Mouse (Mus musculus): Measurements from ENCODE around the gene Tmem87a. TPM values are rescaled to one million over a fixed set of nuclear protein-coding genes. Genes with fewer than 3 reads are reported as not detected.

Gene Tmem87a
- 6.0 and 10.6 TPM in 2 replicates for polyA plus RNA-seq (2014; fragmentation: Nextera tagmentation; extraction: Ambion mirVana)

DNA sequence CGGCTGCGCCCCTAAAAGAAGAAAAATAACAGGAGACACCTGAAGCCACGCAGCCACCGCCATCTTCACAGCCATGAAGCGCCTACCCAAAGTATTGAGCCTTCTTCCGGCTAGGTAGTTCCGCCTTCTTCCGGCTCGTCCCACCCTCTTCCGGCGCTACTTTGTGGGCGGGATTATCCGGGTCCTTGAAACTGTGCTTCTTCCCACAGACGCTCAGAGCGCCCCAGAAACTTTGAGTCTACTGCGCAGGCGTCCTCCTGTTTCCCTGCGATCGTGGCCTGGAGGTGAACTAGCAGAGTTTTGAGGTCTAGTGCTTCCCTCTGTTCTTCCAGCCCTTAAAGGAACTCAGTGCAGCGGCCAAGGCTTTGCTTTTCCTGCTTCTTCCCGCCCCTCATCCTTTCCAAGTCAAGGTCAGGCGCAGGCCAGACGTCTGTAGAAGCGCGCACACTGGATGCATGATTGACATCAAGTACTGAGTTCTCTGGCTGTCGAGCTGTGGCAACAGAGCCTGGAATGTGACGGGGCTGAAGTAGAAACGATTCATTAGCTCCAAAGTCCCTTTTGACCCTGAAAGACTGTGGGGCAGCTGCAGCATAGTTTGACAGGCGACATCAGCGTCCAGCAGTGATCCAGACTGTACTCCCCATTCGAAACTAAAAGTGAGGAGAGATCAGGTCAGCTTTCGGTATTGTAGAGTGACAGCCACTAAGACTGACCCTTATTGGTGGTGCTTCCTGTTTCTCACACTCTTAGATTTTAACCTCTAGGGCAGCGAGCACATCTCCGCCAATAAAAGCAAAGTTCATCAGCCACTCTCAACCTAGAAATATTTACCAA lies at the start of gene Tmem87a:
Gene Tmem87a, minus strand, starts transcription at position 128 of the 837 bp plus-strand sequence.
- WGBS, result 2% methylated on average over 34 of the region's 34 CpGs
- Histone ChIP-seq H3K36me3 (ENCODE audit: control insufficient read depth, insufficient read depth, low read length) (no peaks in the 10 kb centered on the region), H3K4me1 (replicated peaks; ENCODE audit: control insufficient read depth, insufficient read depth, low read length) (0 out of 2 replicates have a peak, but pooled peaks cover 2% of the 10 kb centered on the region), H3K4me2 (ENCODE audit: low read depth, low read length, severe bottlenecking) (peak within 1 kb of the TSS; percentile 68), H3K9me3 (ENCODE audit: control insufficient read depth, low read length) (no peaks in the 10 kb centered on the region), H3K27ac (ENCODE audit: low read depth, low read length) (peak within 1 kb of the TSS; percentile 81), H3K4me3 (ENCODE audit: low read depth, low read length) (peak within 1 kb of the TSS; percentile 78), H3K27me3 (ENCODE audit: control insufficient read depth, insufficient read depth, low read length) (no peaks in the 10 kb centered on the region), H3K9ac (ENCODE audit: low read length) (peak within 1 kb of the TSS; percentile 66)
- ATAC-seq (replicated peaks; ENCODE audit: low FRiP score) (peak; percentile 98), DNase-seq (ENCODE audit: low spot score) (peak; percentile 95)

DNA sequence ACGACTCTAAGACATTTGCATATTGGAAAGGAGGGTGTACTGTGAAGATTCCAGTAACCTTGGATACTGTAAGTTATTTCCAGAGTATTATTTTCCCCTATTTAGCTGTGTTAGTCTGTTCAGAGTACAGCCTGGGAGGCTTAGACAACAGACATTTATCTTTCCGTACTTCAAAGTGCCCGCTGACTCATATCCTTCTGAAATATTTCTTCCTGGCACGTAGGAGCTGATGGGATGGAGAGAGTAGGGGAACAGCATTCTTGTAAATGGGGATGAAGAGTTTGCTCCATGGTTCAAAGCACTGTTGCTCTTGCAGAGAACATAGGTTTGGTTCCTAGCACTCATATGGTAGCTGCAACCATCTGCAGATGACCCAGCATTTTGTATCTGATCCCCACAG lies 48.7 kb upstream of the Tmem87a start:
- no peaks in the 10 kb centered on the region for H3K36me3 ChIP-seq (ENCODE audit: control insufficient read depth, insufficient read depth, low read length)
- ATAC-seq (replicated peaks; ENCODE audit: low FRiP score) (no peak), DNase-seq (ENCODE audit: low spot score) (no peak)
- H3K9me3 ChIP-seq (ENCODE audit: control insufficient read depth, low read length), result no peaks in the 10 kb centered on the region; the same call in 1 of the 2 replicates
- H3K4me2 ChIP-seq (ENCODE audit: low read depth, low read length, severe bottlenecking), result no peak overlapping the region
- no peak overlapping the region for H3K9ac ChIP-seq (ENCODE audit: low read length)
- no peaks in the 10 kb centered on the region for H3K27me3 ChIP-seq (ENCODE audit: control insufficient read depth, insufficient read depth, low read length)
- WGBS, result 96% methylated on average over 4 of the region's 4 CpGs
- no peak overlapping the region for H3K27ac ChIP-seq (ENCODE audit: low read depth, low read length)
- H3K4me3 ChIP-seq (ENCODE audit: low read depth, low read length), result no peak overlapping the region
- no peaks in the 10 kb centered on the region for H3K4me1 ChIP-seq (replicated peaks; ENCODE audit: control insufficient read depth, insufficient read depth, low read length)

DNA sequence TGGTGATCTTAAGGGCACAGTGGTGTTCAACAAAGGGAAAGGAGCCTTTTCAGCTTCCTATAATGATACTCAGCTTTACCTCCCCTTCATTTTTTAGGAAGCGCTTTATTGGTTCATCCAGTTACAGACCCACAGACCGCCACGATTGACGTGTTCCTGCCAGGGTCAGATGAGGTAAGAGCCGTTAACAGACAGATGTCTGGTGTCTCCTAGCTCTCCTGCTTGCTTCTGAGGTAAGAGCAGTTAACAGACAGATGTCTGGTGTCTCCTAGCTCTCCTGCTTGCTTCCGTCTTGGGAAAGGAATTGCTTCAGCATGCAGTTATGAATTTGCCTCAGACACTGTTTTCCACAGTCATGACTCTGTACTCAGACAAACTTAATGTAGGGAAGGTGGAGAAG lies 46.8 kb upstream of the Tmem87a start:
- Histone ChIP-seq H3K27ac (ENCODE audit: low read depth, low read length) (no peak overlapping the region), H3K36me3 (ENCODE audit: control insufficient read depth, insufficient read depth, low read length) (no peaks in the 10 kb centered on the region), H3K27me3 (ENCODE audit: control insufficient read depth, insufficient read depth, low read length) (no peaks in the 10 kb centered on the region), H3K4me3 (ENCODE audit: low read depth, low read length) (no peak overlapping the region), H3K4me1 (replicated peaks; ENCODE audit: control insufficient read depth, insufficient read depth, low read length) (no peaks in the 10 kb centered on the region), H3K9ac (ENCODE audit: low read length) (no peak overlapping the region), H3K9me3 (ENCODE audit: control insufficient read depth, low read length) (no peaks in the 10 kb centered on the region; the same call in 1 of the 2 replicates), H3K4me2 (ENCODE audit: low read depth, low read length, severe bottlenecking) (no peak overlapping the region)
- WGBS, result 67% methylated on average over 6 of the region's 6 CpGs
- DNase-seq (ENCODE audit: low spot score) (no peak), ATAC-seq (replicated peaks; ENCODE audit: low FRiP score) (no peak)

DNA sequence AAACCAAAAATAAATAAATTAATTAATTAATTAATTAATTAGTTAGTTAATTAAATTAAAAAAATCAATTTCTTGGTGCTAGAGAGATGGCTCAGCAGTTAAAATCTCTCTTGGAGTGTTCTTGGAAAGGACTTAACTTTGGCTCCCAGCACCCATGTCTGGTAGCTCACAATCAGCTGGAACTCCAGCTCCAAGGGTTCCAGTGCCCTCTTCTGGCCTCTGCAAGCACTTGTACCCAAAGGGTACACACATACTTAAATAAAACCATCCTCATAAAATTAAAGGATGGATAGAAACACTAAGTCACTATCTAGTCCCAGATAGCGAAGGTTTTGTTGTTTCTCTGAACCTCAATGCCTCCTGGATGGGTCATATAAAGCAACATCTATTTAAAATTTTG lies 43.4 kb upstream of the Tmem87a start:
- H3K27ac ChIP-seq (ENCODE audit: low read depth, low read length), result no peak overlapping the region
- DNase-seq (ENCODE audit: low spot score) (no peak), ATAC-seq (replicated peaks; ENCODE audit: low FRiP score) (no peak)
- H3K36me3 ChIP-seq (ENCODE audit: control insufficient read depth, insufficient read depth, low read length), result no peaks in the 10 kb centered on the region
- no peaks in the 10 kb centered on the region for H3K27me3 ChIP-seq (ENCODE audit: control insufficient read depth, insufficient read depth, low read length)
- no peaks in the 10 kb centered on the region for H3K4me1 ChIP-seq (replicated peaks; ENCODE audit: control insufficient read depth, insufficient read depth, low read length)
- 91% methylated on average over 1 of the region's 1 CpGs for WGBS
- no peak overlapping the region for H3K4me3 ChIP-seq (ENCODE audit: low read depth, low read length)
- no peaks in the 10 kb centered on the region for H3K9me3 ChIP-seq (ENCODE audit: control insufficient read depth, low read length)
- H3K9ac ChIP-seq (ENCODE audit: low read length), result no peak overlapping the region
- H3K4me2 ChIP-seq (ENCODE audit: low read depth, low read length, severe bottlenecking), result no peak overlapping the region

DNA sequence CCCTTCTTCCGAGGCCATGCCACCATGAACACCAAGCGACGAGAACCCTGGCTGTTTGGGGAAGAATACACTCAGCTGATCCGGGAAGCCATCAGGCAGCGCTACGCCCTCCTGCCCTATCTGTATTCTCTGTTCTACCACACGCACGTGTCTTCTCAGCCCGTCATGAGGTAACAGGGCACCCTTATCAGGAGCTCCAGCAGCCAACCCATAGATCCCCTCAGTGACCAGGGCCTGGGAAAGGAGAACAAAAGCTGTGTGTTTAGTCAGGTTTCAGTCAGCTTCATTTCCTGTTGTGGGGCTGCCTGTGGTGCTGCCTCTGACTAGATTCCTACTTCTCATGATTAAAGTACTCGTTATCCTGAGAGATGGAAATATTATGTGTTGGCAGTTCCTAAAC lies 42.5 kb upstream of the Tmem87a start:
- ATAC-seq (replicated peaks; ENCODE audit: low FRiP score), result no peak
- no peaks in the 10 kb centered on the region for H3K9me3 ChIP-seq (ENCODE audit: control insufficient read depth, low read length)
- H3K4me1 ChIP-seq (replicated peaks; ENCODE audit: control insufficient read depth, insufficient read depth, low read length), result no peaks in the 10 kb centered on the region
- 84% methylated on average over 10 of the region's 10 CpGs for whole genome bisulfite sequencing
- H3K36me3 ChIP-seq (ENCODE audit: control insufficient read depth, insufficient read depth, low read length), result no peaks in the 10 kb centered on the region
- H3K27me3 ChIP-seq (ENCODE audit: control insufficient read depth, insufficient read depth, low read length), result no peaks in the 10 kb centered on the region
- no peak overlapping the region for H3K27ac ChIP-seq (ENCODE audit: low read depth, low read length)
- H3K4me2 ChIP-seq (ENCODE audit: low read depth, low read length, severe bottlenecking), result no peak overlapping the region
- H3K9ac ChIP-seq (ENCODE audit: low read length), result no peak overlapping the region
- no peak for DNase-seq (ENCODE audit: low spot score)
- no peak overlapping the region for H3K4me3 ChIP-seq (ENCODE audit: low read depth, low read length)

DNA sequence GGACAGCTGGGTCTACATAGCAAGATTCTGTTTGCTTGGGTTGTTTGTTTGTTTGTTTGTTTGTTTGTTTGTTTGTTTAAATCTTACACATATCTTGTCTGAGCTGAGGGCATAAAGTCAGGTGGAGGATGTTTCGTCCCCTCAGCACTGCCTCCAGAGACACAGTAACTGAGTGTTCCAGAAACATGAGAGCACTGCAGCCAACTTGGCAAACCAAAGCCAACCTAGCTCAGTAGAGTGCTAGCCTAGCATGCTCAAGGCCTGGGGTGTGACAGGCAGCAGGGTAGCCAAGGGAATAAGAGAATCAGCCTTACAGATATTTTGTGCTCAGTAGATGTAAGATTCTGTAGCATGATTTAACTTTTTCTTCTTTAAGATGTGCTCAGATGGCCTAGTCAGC lies 40.6 kb upstream of the Tmem87a start:
- Histone ChIP-seq H3K9ac (ENCODE audit: low read length) (no peak overlapping the region), H3K27ac (ENCODE audit: low read depth, low read length) (no peak overlapping the region), H3K4me3 (ENCODE audit: low read depth, low read length) (no peak overlapping the region), H3K4me1 (replicated peaks; ENCODE audit: control insufficient read depth, insufficient read depth, low read length) (no peaks in the 10 kb centered on the region), H3K9me3 (ENCODE audit: control insufficient read depth, low read length) (no peaks in the 10 kb centered on the region), H3K27me3 (ENCODE audit: control insufficient read depth, insufficient read depth, low read length) (no peaks in the 10 kb centered on the region), H3K4me2 (ENCODE audit: low read depth, low read length, severe bottlenecking) (no peak overlapping the region), H3K36me3 (ENCODE audit: control insufficient read depth, insufficient read depth, low read length) (no peaks in the 10 kb centered on the region)
- no peak for DNase-seq (ENCODE audit: low spot score)
- WGBS, result 85% methylated on average over 1 of the region's 1 CpGs
- no peak for ATAC-seq (replicated peaks; ENCODE audit: low FRiP score)

DNA sequence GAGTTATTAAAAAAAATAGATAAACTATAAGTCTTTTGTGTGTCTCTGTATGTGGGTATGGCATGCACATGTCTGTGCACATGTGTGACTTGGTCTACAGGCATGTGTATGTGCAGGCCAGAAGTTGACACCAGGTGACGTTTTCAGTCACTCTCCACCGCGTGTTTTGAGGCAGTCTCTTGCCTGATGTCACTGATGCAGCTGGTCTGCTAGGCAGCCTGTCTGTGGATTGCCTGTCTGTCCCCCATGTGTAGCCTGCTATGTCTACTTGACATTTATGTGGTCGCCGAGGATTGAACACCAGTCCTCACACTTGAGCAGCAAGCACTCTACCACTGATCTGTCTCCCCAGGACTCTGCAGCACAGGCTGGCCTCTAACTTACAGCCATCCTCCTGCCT lies 20.5 kb upstream of the Tmem87a start:
- 92% methylated on average over 5 of the region's 5 CpGs for WGBS
- Histone ChIP-seq H3K27ac (ENCODE audit: low read depth, low read length) (no peak overlapping the region), H3K4me1 (replicated peaks; ENCODE audit: control insufficient read depth, insufficient read depth, low read length) (no peaks in the 10 kb centered on the region), H3K4me2 (ENCODE audit: low read depth, low read length, severe bottlenecking) (no peak overlapping the region), H3K36me3 (ENCODE audit: control insufficient read depth, insufficient read depth, low read length) (no peaks in the 10 kb centered on the region), H3K9ac (ENCODE audit: low read length) (no peak overlapping the region), H3K27me3 (ENCODE audit: control insufficient read depth, insufficient read depth, low read length) (no peaks in the 10 kb centered on the region), H3K9me3 (ENCODE audit: control insufficient read depth, low read length) (no peaks in the 10 kb centered on the region), H3K4me3 (ENCODE audit: low read depth, low read length) (no peak overlapping the region)
- DNase-seq (ENCODE audit: low spot score), result no peak
- no peak for ATAC-seq (replicated peaks; ENCODE audit: low FRiP score)

DNA sequence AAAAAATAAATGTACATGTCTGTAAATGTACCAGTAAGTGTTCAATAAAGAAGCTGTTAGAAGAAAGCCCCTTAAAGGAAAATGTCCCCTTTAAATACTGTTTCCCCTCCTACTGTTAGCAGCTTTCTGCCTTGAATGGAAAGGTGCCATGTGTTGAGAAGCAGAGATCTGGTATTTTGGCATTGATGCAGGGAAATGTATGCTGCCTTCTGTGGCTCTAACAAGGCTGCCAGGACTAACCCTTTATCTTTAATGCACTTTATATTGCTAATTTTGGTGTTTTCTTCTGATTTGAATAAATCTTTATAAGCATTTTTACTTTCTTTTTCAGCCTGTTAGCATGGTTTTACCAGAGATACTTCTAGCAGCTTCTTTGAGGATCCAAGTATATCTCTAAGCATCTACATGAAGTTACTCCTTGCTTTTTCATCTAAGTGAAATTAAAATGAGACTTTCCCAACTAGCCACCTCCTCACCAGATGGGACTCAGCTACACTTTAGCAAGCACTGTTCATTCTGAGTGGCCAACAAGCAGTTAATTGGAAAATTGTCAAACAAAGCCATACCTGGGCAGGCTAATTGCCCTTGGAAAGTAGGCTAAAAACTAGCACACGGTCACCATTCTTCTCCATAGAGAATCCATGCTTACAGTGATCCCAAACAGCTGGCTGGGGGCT lies 11.0 kb upstream of the Tmem87a start:
- Histone ChIP-seq H3K27me3 (ENCODE audit: control insufficient read depth, insufficient read depth, low read length) (no peaks in the 10 kb centered on the region), H3K4me2 (ENCODE audit: low read depth, low read length, severe bottlenecking) (no peak overlapping the region), H3K4me1 (replicated peaks; ENCODE audit: control insufficient read depth, insufficient read depth, low read length) (no peaks in the 10 kb centered on the region), H3K9ac (ENCODE audit: low read length) (no peak overlapping the region), H3K27ac (ENCODE audit: low read depth, low read length) (no peak overlapping the region), H3K9me3 (ENCODE audit: control insufficient read depth, low read length) (no peaks in the 10 kb centered on the region), H3K36me3 (ENCODE audit: control insufficient read depth, insufficient read depth, low read length) (no peaks in the 10 kb centered on the region), H3K4me3 (ENCODE audit: low read depth, low read length) (no peak overlapping the region)
- no peak for ATAC-seq (replicated peaks; ENCODE audit: low FRiP score)
- DNase-seq (ENCODE audit: low spot score), result no peak
- WGBS, result 65% methylated on average over 1 of the region's 1 CpGs
